Mouse (Mus musculus): ENCODE data around the gene Skil. TPM values are rescaled to one million over a fixed set of nuclear protein-coding genes. Genes with fewer than 3 reads are reported as not detected.

Gene Skil
- polyA plus RNA-seq, 1 experiment: 13.1 TPM

GRCm38 (mm10) chr3:31080791-31081502, 13.9 kb upstream of the Skil start:
- Histone ChIP-seq H3K4me3 (ENCODE audit: control insufficient read depth, insufficient read depth, low read length) (no peak overlapping the region), H3K27me3 (ENCODE audit: control insufficient read depth, insufficient read depth, low read length) (no peaks in the 10 kb centered on the region), H3K27ac (ENCODE audit: control insufficient read depth, insufficient read depth, low read length) (no peak overlapping the region), H3K4me1 (replicated peaks; ENCODE audit: control insufficient read depth, insufficient read depth, low read length) (peaks cover 28% of the 10 kb centered on the region), H3K36me3 (ENCODE audit: control insufficient read depth, insufficient read depth, low read length) (no peaks in the 10 kb centered on the region)
- WGBS: 94% methylated on average over 10 of the region's 10 CpGs
- DNase-seq: no peak
- TF ChIP-seq CTCF (IDR thresholded peaks at IDR 0.05; ENCODE audit: borderline replicate concordance, control insufficient read depth, extremely low read depth, insufficient read depth, low read length, poor library complexity) (no peak), POLR2A (IDR thresholded peaks at IDR 0.05; ENCODE audit: control insufficient read depth, extremely low read depth, insufficient read depth, low read length, poor library complexity) (no peak)

GRCm38 (mm10) chr3:31082838-31083506, 11.9 kb upstream of the Skil start:
- TF ChIP-seq POLR2A (IDR thresholded peaks at IDR 0.05; ENCODE audit: control insufficient read depth, extremely low read depth, insufficient read depth, low read length, poor library complexity): no peak
- no peak for TF ChIP-seq CTCF (IDR thresholded peaks at IDR 0.05; ENCODE audit: borderline replicate concordance, control insufficient read depth, extremely low read depth, insufficient read depth, low read length, poor library complexity)
- H3K4me1 ChIP-seq (replicated peaks; ENCODE audit: control insufficient read depth, insufficient read depth, low read length): peaks cover 27% of the 10 kb centered on the region
- no peaks in the 10 kb centered on the region for H3K27me3 ChIP-seq (ENCODE audit: control insufficient read depth, insufficient read depth, low read length)
- peak overlapping the region; percentile 29; the same call in 1 of the 2 replicates for H3K27ac ChIP-seq (ENCODE audit: control insufficient read depth, insufficient read depth, low read length)
- no peak overlapping the region for H3K4me3 ChIP-seq (ENCODE audit: control insufficient read depth, insufficient read depth, low read length)
- peak; percentile 60 for DNase-seq
- WGBS: 20% methylated on average over 12 of the region's 13 CpGs
- H3K36me3 ChIP-seq (ENCODE audit: control insufficient read depth, insufficient read depth, low read length): no peaks in the 10 kb centered on the region

DNA sequence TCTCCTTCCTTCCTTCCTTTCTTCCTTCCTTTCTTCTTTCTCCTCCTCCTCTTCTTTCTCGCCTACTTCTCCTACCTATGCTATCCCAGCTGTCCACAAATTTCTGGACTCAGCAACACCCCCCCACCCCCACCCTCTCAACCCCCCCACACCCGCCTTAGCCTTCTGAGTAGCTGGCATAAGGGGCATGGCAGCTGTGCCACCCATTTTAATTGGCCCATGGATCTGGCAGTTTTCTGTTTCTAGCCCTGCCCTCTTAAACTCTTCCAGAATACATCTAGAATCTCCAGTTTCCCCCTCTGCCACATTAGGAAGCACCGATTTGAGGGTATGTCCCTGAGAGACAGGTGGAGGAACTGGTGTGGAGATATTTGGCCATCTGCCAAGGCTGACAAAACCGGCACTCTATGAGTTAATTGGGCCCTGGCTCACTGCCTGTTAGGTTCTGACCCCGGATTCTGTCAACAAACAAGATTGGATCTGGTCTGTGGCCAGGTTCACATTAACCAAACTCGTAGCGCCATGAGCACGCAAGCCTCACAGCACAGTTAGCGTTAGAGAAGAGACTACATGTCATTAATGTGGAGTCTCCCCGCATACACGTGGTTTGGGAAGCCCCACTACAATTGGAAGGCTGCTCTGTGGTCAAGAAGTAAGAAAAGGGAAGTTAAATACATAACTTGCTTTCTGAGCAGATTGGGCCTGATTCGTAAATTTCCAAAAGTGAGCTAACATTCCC, 11.2 kb upstream of the Skil start:
- Histone ChIP-seq H3K27me3 (ENCODE audit: control insufficient read depth, insufficient read depth, low read length) (no peaks in the 10 kb centered on the region), H3K4me3 (ENCODE audit: control insufficient read depth, insufficient read depth, low read length) (no peak overlapping the region), H3K36me3 (ENCODE audit: control insufficient read depth, insufficient read depth, low read length) (no peaks in the 10 kb centered on the region), H3K27ac (ENCODE audit: control insufficient read depth, insufficient read depth, low read length) (no peak overlapping the region), H3K4me1 (replicated peaks; ENCODE audit: control insufficient read depth, insufficient read depth, low read length) (peaks cover 27% of the 10 kb centered on the region)
- TF ChIP-seq POLR2A (IDR thresholded peaks at IDR 0.05; ENCODE audit: control insufficient read depth, extremely low read depth, insufficient read depth, low read length, poor library complexity): no peak
- TF ChIP-seq CTCF (IDR thresholded peaks at IDR 0.05; ENCODE audit: borderline replicate concordance, control insufficient read depth, extremely low read depth, insufficient read depth, low read length, poor library complexity): no peak
- DNase-seq: no peak
- WGBS: 27% methylated on average over 12 of the region's 12 CpGs

DNA sequence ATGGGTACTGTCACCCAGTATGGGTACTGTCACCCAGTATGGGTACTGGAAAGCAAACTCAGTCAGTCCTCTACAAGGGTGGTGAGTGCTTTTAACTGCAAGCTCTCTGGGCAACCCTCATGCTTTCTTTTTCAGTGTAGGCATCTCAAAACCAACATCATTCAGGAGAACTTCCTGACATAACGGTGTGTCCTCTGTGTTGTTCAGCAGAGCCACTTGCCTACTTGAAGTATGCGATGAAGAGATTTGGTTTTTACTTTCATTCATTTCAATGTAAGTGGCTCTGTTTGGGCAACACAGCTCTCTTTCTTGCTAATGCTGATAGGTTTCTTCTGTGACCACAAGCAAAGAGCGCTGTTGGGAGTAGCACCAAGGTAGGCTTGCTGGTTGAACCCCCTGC, 9.9 kb upstream of the Skil start:
- peaks cover 27% of the 10 kb centered on the region for H3K4me1 ChIP-seq (replicated peaks; ENCODE audit: control insufficient read depth, insufficient read depth, low read length)
- no peak for DNase-seq
- no peaks in the 10 kb centered on the region for H3K36me3 ChIP-seq (ENCODE audit: control insufficient read depth, insufficient read depth, low read length)
- no peak overlapping the region for H3K27ac ChIP-seq (ENCODE audit: control insufficient read depth, insufficient read depth, low read length)
- no peak overlapping the region for H3K4me3 ChIP-seq (ENCODE audit: control insufficient read depth, insufficient read depth, low read length)
- H3K27me3 ChIP-seq (ENCODE audit: control insufficient read depth, insufficient read depth, low read length): no peaks in the 10 kb centered on the region
- 29% methylated on average over 3 of the region's 3 CpGs for WGBS
- TF ChIP-seq CTCF (IDR thresholded peaks at IDR 0.05; ENCODE audit: borderline replicate concordance, control insufficient read depth, extremely low read depth, insufficient read depth, low read length, poor library complexity) (no peak), POLR2A (IDR thresholded peaks at IDR 0.05; ENCODE audit: control insufficient read depth, extremely low read depth, insufficient read depth, low read length, poor library complexity) (no peak)

DNA sequence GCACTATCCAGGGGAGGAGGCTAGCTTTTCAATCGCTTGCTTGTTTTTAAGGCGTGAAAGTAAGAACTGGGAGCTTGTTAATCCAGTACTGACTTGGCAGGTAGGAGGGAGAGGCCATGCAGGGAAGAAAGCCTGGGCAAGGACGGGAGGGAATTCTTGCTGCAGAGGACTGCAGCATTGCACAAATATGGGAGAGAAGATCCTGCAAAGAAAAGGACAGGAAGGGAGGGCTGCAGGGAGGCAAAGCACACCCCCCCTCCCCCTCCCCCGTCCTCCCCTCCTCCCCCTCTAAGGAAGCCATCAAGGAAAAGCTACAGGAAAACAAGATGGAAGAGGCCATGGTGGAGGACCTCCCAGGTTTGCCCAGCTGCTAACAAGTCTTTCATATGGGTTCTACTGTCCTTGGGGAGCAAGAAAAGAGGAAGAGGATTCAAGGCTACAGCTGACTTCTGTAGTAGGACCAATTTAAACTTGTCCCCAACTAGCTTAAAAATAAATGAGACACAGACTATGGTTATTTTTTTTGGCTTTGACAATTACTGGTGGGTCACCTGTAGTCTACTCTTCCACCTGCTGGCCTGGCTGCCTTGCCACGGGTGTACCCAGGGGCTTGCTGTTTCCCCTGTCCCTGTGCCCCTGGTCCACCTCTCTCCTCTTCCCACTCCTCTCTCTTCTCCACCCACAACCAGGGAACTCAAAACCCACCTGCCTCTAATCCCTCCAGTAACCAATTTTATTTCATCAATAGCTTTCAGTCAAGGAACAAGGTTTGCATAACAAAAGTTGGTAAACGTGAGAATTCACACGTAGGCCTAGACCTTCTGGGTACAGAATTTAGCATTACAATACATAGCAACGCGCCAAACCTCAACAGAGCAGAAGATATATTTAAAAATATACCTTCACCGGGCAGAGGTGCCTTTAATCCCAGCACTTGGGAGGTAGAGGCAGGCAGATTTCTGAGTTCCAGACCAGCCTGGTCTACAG, 5.8 kb upstream of the Skil start:
- Histone ChIP-seq H3K27ac (ENCODE audit: control insufficient read depth, insufficient read depth, low read length) (no peak overlapping the region), H3K4me3 (ENCODE audit: control insufficient read depth, insufficient read depth, low read length) (no peak overlapping the region), H3K4me1 (replicated peaks; ENCODE audit: control insufficient read depth, insufficient read depth, low read length) (peaks cover 15% of the 10 kb centered on the region), H3K36me3 (ENCODE audit: control insufficient read depth, insufficient read depth, low read length) (no peaks in the 10 kb centered on the region), H3K27me3 (ENCODE audit: control insufficient read depth, insufficient read depth, low read length) (no peaks in the 10 kb centered on the region)
- DNase-seq: no peak
- TF ChIP-seq CTCF (IDR thresholded peaks at IDR 0.05; ENCODE audit: borderline replicate concordance, control insufficient read depth, extremely low read depth, insufficient read depth, low read length, poor library complexity) (no peak), POLR2A (IDR thresholded peaks at IDR 0.05; ENCODE audit: control insufficient read depth, extremely low read depth, insufficient read depth, low read length, poor library complexity) (no peak)
- WGBS: 83% methylated on average over 10 of the region's 10 CpGs
